Mouse (Mus musculus): Measurements from ENCODE around the gene Ftsj3. TPM values are rescaled to one million over a fixed set of nuclear protein-coding genes. Genes with fewer than 3 reads are reported as not detected.
"Not testable (repeated sequence)": the region's sequence is repeated elsewhere in the genome, so short reads cannot be mapped to it uniquely, and the experiment has no call there.

Ftsj3 gene
- total RNA-seq, 1 experiment from 2014 or later: 79.9 TPM

DNA sequence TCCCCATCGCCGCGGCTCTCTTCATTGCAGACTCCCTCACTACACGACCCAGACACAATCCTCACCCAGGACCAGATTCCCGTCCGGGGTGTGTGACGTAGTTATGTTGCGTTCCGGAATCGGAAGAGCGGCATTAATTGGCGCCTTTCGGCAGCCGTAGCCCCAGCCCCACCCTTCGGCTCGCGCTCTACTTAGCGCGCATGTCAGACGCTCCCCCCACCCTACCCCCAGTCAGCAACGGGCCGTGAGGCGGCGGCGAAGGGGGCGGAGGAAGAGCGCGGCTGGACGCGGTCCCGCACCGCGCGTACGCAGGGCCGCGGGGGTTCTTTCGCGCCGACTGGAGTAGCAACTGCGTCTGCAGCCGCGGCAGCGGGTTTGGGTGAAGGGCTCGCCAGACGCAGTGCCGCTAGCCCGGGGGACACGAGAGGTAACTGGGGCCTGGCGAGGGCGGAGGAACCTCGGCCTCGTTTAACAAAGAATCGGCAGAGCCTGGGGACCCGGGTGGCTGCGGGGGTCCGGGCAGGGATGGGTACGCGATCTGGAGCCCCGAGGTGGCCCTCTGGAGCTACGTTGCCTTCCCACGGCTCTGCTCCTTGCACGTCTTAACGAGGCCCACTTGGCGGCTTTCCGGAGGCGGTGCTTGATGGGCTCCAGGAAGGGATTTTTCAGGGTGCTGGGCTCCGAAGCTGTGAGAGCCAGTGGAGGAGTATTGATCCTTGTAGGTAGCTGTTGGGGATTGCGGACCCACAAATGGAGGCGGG, 39.0 kb downstream of the Ftsj3 start, which contains the start of gene Ddx42:
Ddx42 (plus strand) TSS at position 197 of the 761 bp plus-strand sequence.
- ATAC-seq (replicated peaks; ENCODE audit: insufficient number of reproducible peaks, low FRiP score, low TSS enrichment, poor library complexity, severe bottlenecking): peak; percentile 82

DNA sequence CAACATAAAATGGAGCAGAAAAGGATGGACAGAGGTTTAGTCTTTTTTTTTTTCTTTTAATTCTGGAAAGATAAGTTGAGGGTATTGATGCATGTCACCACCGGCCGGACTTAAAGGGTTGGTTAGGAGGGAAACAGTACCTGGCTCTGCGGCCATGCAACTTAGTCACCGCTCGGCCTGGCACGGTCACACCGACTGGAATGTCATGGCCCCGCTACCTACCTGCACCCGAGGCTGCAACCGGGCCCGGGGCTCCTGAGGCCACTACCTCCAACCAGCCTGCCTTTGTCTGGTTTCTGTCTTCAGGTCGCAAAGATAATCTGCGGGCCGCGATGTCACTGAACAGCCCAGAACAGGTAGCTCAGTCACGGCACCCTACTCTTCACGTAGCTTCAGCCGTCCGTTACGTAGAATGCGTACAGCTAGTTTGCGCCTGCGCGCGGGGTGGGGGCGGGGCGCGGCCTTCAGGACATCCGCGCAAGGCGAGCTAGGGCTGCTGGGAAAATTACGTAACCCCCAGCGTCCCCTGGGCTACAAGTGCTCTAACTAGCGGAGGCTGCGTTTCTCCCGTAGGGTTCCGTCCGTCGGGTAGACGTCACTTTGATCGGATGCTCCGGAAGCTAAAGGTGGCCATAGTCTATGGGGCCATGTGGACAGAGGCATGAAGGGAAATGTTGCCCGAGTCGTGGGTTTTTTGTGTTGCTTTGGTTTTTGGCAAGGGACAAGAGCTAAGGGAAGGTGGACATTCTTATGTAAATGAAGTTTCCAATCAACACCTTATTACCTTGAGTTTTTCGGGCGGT, 39.8 kb downstream of the Ftsj3 start, which contains the start of gene Ccdc47:
Ccdc47 (minus strand) TSS at position 418 of the 803 bp plus-strand sequence.
- peak; percentile 93 for ATAC-seq (replicated peaks; ENCODE audit: insufficient number of reproducible peaks, low FRiP score, low TSS enrichment, poor library complexity, severe bottlenecking)

DNA sequence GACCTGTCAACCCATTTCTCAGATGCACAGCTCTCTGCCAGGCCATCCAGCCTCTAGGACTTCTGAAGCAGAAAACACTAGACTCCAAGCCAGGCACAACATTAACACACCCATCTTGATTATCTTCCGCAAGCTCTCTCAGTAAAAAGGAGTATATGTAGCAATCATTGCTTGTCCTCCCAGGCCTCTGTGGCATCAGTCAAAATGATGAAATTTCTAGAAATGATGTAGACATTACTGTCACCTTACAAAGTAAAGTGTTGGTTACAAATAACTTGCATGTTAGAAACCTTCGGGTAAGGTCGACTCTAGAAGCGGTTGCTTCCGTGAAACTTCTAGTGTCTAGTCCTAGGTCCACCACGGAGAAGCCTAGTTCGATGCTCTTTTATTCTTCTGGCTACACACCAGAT, 40.4 kb downstream of the Ftsj3 start:
- no peak for ATAC-seq (replicated peaks; ENCODE audit: insufficient number of reproducible peaks, low FRiP score, low TSS enrichment, poor library complexity, severe bottlenecking)

DNA sequence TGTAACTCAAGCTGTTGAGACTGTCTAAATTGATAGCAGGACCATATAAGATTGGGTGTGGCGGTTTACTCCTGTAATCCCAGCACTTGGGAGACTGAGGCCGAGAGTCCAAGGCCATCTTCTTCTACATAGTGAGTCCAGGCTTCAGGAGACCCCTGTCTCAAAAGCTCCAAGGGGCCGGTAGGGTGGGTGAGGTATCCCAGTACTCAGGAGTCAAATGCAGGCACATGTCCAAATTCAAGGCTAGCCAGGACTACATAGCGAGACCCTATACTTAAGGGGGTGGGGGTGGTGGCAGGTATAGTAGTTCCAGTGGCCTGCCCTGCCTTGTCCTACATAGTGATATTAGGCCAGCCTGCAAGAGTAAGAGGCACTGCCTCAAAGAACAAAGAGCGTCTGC, 41.0 kb downstream of the Ftsj3 start:
- no peak for ATAC-seq (replicated peaks; ENCODE audit: insufficient number of reproducible peaks, low FRiP score, low TSS enrichment, poor library complexity, severe bottlenecking)

DNA sequence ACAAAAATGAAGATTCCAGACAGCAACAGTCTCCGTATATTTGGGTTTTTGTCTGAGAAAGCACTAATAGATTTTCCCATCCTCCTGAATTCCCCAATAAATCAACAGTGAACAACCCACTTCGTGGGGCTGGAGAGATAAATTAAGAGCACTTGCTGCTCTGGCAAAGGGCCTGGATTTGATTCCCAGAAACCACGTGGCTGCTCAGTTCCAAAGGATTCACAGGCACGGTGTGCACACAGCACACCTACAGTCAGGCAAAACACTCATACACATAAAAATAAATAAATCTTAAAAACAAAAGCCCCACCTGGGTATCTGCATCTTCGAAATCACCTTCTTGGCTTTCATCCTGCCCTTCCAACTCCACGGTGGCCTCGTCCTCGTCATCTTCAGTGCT, 43.1 kb downstream of the Ftsj3 start:
- no peak for ATAC-seq (replicated peaks; ENCODE audit: insufficient number of reproducible peaks, low FRiP score, low TSS enrichment, poor library complexity, severe bottlenecking)

DNA sequence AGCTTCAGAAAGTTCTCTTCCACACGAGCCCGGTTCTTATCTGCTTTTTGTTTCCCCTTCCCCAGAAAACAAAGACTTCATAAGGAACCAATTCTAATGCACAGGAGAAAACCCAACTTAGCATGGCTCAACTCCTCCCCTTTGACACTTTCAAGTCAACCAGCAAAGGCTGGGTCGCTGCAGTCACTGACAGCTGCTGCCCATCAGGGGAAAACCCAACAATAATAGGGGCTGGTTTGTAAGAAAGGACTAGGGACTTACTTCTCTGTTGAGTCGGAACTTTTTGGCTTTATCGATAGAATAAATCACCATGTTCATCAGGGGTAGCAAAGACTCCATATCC, 53.8 kb downstream of the Ftsj3 start, which contains the start of gene Strada:
Strada (minus strand) TSS at position 46 of the 343 bp plus-strand sequence.
- no peak for ATAC-seq (replicated peaks; ENCODE audit: insufficient number of reproducible peaks, low FRiP score, low TSS enrichment, poor library complexity, severe bottlenecking)

DNA sequence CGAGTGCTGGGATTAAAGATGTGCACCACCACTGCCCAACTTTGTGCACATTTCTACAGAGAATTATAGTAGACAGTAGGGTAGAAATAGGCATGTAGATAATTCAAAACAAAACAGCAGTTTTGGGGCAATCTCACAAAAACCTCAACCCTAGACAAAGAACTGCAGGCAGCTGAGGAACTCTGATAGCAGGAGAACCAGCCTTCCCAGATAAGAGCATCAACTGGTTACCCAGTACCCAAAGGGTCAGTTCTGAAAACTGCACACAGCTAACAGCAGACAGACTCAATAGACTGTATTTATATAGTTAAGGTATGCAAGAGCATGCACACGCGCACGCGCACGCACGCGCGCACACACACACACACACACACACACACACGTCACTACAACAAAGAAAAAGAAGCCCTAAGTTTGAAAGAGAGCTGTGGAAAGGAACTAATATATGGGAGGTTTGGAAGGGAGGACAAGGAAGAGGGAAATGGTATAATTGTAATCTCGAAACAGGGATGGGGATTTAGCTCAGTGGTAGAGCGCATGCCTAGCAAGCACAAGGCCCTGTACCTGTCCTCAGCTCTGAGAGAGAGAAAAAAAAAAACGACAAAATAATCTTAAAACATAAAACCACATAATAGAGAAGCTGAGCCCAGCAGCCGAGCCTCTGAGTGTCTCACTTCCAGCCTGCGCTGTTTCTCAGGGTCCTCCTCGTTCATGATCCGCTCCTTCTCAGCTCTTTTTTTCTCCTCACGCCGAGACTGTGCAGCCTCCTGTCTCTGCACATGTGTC, 54.3 kb downstream of the Ftsj3 start:
- ATAC-seq (replicated peaks; ENCODE audit: insufficient number of reproducible peaks, low FRiP score, low TSS enrichment, poor library complexity, severe bottlenecking): no peak

DNA sequence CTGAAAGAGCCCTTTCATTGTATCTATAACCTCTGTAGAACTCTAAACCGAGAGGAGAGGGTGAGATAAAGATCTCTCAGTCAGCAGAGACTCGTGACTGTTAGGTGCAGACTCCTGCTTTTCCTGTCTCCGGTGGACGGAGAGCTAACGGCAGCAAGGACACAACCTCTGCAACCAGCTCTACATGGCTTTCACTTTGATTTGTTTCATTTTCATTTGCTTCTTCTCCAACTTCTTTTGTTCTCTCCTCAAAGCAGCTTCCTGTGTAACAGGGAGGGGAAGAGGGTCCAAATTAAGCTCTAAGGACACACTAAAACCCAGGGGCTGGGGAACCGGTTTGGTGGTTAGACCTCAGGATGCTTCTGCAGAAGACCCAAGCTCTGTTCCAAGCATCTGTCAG, 55.1 kb downstream of the Ftsj3 start:
- ATAC-seq (replicated peaks; ENCODE audit: insufficient number of reproducible peaks, low FRiP score, low TSS enrichment, poor library complexity, severe bottlenecking): no peak

DNA sequence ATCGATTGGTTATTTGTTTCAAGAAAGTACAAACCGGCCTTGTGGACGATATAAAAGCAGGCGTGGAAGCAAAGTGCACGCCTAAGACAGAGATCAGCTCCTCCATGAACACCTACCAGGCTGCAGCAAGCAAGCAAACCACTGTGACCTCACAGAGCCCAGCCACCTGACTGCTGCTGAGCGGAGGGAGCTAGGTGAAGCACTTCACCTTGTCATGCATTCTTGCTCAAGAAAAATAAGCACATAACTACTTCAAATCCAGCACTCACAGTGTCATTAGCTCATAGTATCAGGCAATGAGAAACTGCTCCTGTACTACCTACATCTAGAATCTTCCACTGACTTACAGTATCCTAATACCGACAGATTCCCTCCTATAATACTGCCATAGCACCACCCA, 55.9 kb downstream of the Ftsj3 start:
- not testable (repeated sequence) for ATAC-seq (replicated peaks; ENCODE audit: insufficient number of reproducible peaks, low FRiP score, low TSS enrichment, poor library complexity, severe bottlenecking)

Other genes starting within 250 kb of the Ftsj3 start
- gene Kcnh6, start 248.0 kb downstream of the Ftsj3 start, total RNA-seq (2017): 0.97 TPM in 1 of 3 replicates, not detected in the others
- gene Dcaf7, start 219.2 kb downstream of the Ftsj3 start, total RNA-seq (2017): 35.3 to 62.0 TPM (median 35.7 TPM) in 3 replicates
- gene Taco1, start 190.0 kb downstream of the Ftsj3 start, total RNA-seq (2017): 9.0 to 12.7 TPM (median 10.2 TPM) in 3 replicates
- 105 to 136 TPM (median 123 TPM) in 3 replicates for gene Map3k3, start 171.5 kb downstream of the Ftsj3 start, total RNA-seq (2017)
- not detected in 3 replicates for gene Gm10840, start 95.2 kb downstream of the Ftsj3 start, total RNA-seq (2017)
- 91.7 to 118 TPM (median 94.0 TPM) in 3 replicates for gene Limd2, start 95.2 kb downstream of the Ftsj3 start, total RNA-seq (2017)
- 20.0 to 33.6 TPM (median 21.1 TPM) in 3 replicates for gene Strada, start 53.9 kb downstream of the Ftsj3 start, total RNA-seq (2017)
- gene Ccdc47, start 39.7 kb downstream of the Ftsj3 start, total RNA-seq (2017): 131 to 182 TPM (median 140 TPM) in 3 replicates
- 90.8 to 119 TPM (median 99.4 TPM) in 3 replicates for gene Ddx42, start 39.2 kb downstream of the Ftsj3 start, total RNA-seq (2017)
- gene Psmc5, start 75 bp upstream of the Ftsj3 start, total RNA-seq (2017): 75.9 to 107 TPM (median 106 TPM) in 3 replicates
- 131 to 175 TPM (median 165 TPM) in 3 replicates for gene Smarcd2, start 16.9 kb upstream of the Ftsj3 start, total RNA-seq (2017)
- not detected in 3 replicates for gene Tcam1, start 20.6 kb upstream of the Ftsj3 start, total RNA-seq (2017)
- gene Gh, start 45.8 kb upstream of the Ftsj3 start, total RNA-seq (2017): 1.5 TPM in 1 of 3 replicates, not detected in the others
- 105 to 131 TPM (median 123 TPM) in 3 replicates for gene Cd79b, start 58.7 kb upstream of the Ftsj3 start, total RNA-seq (2017)
- gene Scn4a, start 97.2 kb upstream of the Ftsj3 start, total RNA-seq (2017): 0.11 to 0.38 TPM (median 0.29 TPM) in 3 replicates
- gene Prr29, start 109.4 kb upstream of the Ftsj3 start, total RNA-seq (2017): not detected in 3 replicates
- 32.3 to 70.2 TPM (median 56.4 TPM) in 3 replicates for gene Icam2, start 132.0 kb upstream of the Ftsj3 start, total RNA-seq (2017)
- gene Ern1, start 231.8 kb upstream of the Ftsj3 start, total RNA-seq (2017): 27.8 to 71.5 TPM (median 30.5 TPM) in 3 replicates

All from monocyte, adult 5-6 weeks (primary cell).